8 mouse cellular contexts compared by ENCODE assay signal in the genomic region with DNA sequence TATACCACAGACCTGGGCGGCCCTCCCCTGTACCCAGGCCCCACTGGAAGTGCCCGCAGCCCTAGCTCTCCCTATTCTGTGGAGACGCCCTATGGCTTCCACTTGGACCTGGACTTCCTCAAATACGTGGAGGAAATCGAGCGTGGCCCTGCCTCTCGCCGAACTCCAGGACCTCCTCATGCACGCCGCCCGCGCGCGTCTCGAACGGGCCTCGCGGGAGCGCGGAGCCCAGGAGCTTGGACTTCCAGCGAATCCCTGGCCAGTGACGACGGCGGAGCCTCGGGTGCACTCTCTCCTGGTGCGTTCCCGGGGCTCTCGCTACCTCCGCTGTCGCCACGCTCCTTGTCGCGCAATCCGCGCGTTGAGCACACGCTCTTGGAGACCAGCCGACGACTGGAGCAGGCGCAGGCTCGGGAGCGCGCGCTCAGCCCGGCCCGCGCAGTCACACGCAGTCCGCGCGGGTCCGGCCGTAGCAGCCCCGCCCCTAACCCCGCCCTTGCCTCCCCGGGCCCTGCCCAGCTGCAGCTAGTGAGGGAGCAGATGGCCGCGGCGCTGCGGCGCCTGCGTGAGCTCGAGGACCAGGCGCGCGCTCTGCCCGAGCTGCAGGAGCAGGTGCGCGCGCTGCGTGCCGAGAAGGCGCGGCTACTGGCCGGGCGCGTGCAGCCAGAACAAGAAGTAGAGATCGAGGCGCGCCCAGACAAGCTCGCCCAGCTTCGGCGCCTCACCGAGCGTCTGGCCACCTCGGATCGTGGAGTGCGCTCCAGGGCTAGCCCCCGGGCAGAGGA. TPM values are rescaled to one million over a fixed set of nuclear protein-coding genes. Genes with fewer than 3 reads are reported as not detected.
A peak's percentile ranks its signal among the peaks of the same experiment; 100 is the strongest.
DNase-seq lines count a peak whose midpoint lies in the region; ATAC-seq and TF ChIP-seq lines count a peak whose summit lies in the region.

No protein-coding gene starts in this region.

- peak; percentile 98 for DNase-seq in MEL (ENCODE audit: low read depth, low spot score)
- peak; percentile 90 to 96 for DNase-seq in cerebellum, adult 2 months
- peak; percentile 97 for DNase-seq in forebrain, postnatal 0 days
- peak; percentile 55 for DNase-seq in layer of hippocampus, adult 9-10 months (ENCODE audit: low spot score)
- DNase-seq in ovary, postnatal 10 days (ENCODE audit: low spot score) = peak; percentile 60
- peak; percentile 76 for DNase-seq in thymus, postnatal 10 days (ENCODE audit: low spot score in 2 of 2)

- no peak for TF ChIP-seq RAD21 in MEL (IDR thresholded peaks at IDR 0.05; ENCODE audit: low read depth, low read length)

- peak overlapping the region; percentile 63 for H3K27ac ChIP-seq in MEL (ENCODE audit: control insufficient read depth, low read depth, low read length)
- peak overlapping the region; percentile 93 for H3K27ac ChIP-seq in cerebellum, adult 2 months (ENCODE audit: insufficient read depth, low read length)
- peak overlapping the region; percentile 88 for H3K27ac ChIP-seq in forebrain, postnatal 0 days (ENCODE audit: low read depth, low read length)
- peak overlapping the region; percentile 93 for H3K27ac ChIP-seq in lung, embryonic 16.5 days (ENCODE audit: low read length)

- TF ChIP-seq EP300 in MEL (IDR thresholded peaks at IDR 0.05; ENCODE audit: low read depth in 1 of 2, low read length in 2 of 2) = no peak

- peaks cover 6 to 7% of the 10 kb centered on the region in 2 experiments for H3K36me3 ChIP-seq in MEL (ENCODE audit: control insufficient read depth in 1 of 2, insufficient read depth in 2 of 2, low read length in 2 of 2)
- H3K36me3 ChIP-seq in forebrain, postnatal 0 days (ENCODE audit: insufficient read depth) = peaks cover 30% of the 10 kb centered on the region
- peaks cover 32% of the 10 kb centered on the region for H3K36me3 ChIP-seq in lung, embryonic 16.5 days (ENCODE audit: control insufficient read depth, insufficient read depth, low read length)

- H3K4me1 ChIP-seq in MEL (ENCODE audit: control insufficient read depth in 1 of 2, insufficient read depth in 2 of 2, low read length in 2 of 2) = peaks cover 0 to 8% of the 10 kb centered on the region in 2 experiments; a peak in 2 of 4 replicates
- peaks cover 8% of the 10 kb centered on the region; the same call in 1 of the 2 replicates for H3K4me1 ChIP-seq in cerebellum, adult 2 months (ENCODE audit: control insufficient read depth, insufficient read depth, low read length)
- peaks cover 10% of the 10 kb centered on the region; the same call in 1 of the 2 replicates for H3K4me1 ChIP-seq in forebrain, postnatal 0 days (ENCODE audit: insufficient read depth)
- peaks cover 19% of the 10 kb centered on the region for H3K4me1 ChIP-seq in lung, embryonic 16.5 days (replicated peaks; ENCODE audit: control insufficient read depth, insufficient read depth, low read length)

- under 1% methylated on average over 89 of the region's 89 CpGs for WGBS in cerebellum, adult 2 months
- WGBS in forebrain, postnatal 0 days = 2% methylated on average over 89 of the region's 89 CpGs
- under 1% methylated on average over 81 of the region's 89 CpGs for whole genome bisulfite sequencing in lung, embryonic 16.5 days

- peaks cover 3% of the 10 kb centered on the region; the same call in 1 of the 2 replicates for H3K79me2 ChIP-seq in MEL (ENCODE audit: control insufficient read depth, insufficient read depth, low read length, poor library complexity)

- H3K9me3 ChIP-seq in MEL (replicated peaks; ENCODE audit: insufficient read depth, low read length) = no peaks in the 10 kb centered on the region
- no peaks in the 10 kb centered on the region for H3K9me3 ChIP-seq in forebrain, postnatal 0 days (ENCODE audit: low read length)
- no peaks in the 10 kb centered on the region for H3K9me3 ChIP-seq in lung, embryonic 16.5 days (ENCODE audit: control insufficient read depth, low read length)

- peak; percentile 96 for ATAC-seq in forebrain, postnatal 0 days
- peak; percentile 76 to 81 for ATAC-seq in hematopoietic stem cell, adult 5-6 weeks (replicated peaks in 1 of 2; ENCODE audit: insufficient read depth in 1 of 2, low FRiP score in 2 of 2, low TSS enrichment in 1 of 2, low read depth in 1 of 2, poor library complexity in 2 of 2, severe bottlenecking in 2 of 2)
- peak; percentile 97 for ATAC-seq in lung, embryonic 16.5 days (ENCODE audit: low read depth)

- no peaks in the 10 kb centered on the region for H3K27me3 ChIP-seq in MEL (ENCODE audit: control insufficient read depth in 1 of 2, insufficient read depth in 2 of 2, low read length in 2 of 2)
- H3K27me3 ChIP-seq in cerebellum, adult 2 months (ENCODE audit: control insufficient read depth, insufficient read depth, low read length) = no peaks in the 10 kb centered on the region
- no peaks in the 10 kb centered on the region; the same call in 1 of the 2 replicates for H3K27me3 ChIP-seq in forebrain, postnatal 0 days (ENCODE audit: insufficient read depth, low read length)
- H3K27me3 ChIP-seq in lung, embryonic 16.5 days (ENCODE audit: control insufficient read depth, insufficient read depth, low read depth, low read length) = no peaks in the 10 kb centered on the region

- H3K4me3 ChIP-seq in MEL (ENCODE audit: control insufficient read depth in 1 of 2, insufficient read depth in 1 of 2, low read depth in 2 of 2, low read length in 2 of 2) = peak overlapping the region; percentile 69 to 77
- peak overlapping the region; percentile 81 for H3K4me3 ChIP-seq in cerebellum, adult 2 months (replicated peaks; ENCODE audit: insufficient read depth, low read depth, low read length)
- peak overlapping the region; percentile 44 for H3K4me3 ChIP-seq in forebrain, postnatal 0 days (ENCODE audit: low read depth, low read length)
- H3K4me3 ChIP-seq in lung, embryonic 16.5 days (ENCODE audit: low read length) = peak overlapping the region; percentile 59

- peak overlapping the region; percentile 86 for H3K9ac ChIP-seq in MEL (ENCODE audit: control insufficient read depth, low read depth, low read length, poor library complexity, severe bottlenecking)
- peak overlapping the region; percentile 73 for H3K9ac ChIP-seq in forebrain, postnatal 0 days
- H3K9ac ChIP-seq in lung, embryonic 16.5 days (ENCODE audit: low read length) = peak overlapping the region; percentile 80

- H3K4me2 ChIP-seq in forebrain, postnatal 0 days (ENCODE audit: low read depth) = peak overlapping the region; percentile 87
- H3K4me2 ChIP-seq in lung, embryonic 16.5 days (ENCODE audit: low read depth, low read length) = peak overlapping the region; percentile 84

- TF ChIP-seq POLR2A in MEL (IDR thresholded peaks at IDR 0.05; ENCODE audit: control insufficient read depth in 1 of 2, insufficient read depth in 1 of 2, low read depth in 1 of 2, low read length in 2 of 2, poor library complexity in 1 of 2) = peak; percentile 44 to 87; a peak in 2 of 4 replicates
- peak; percentile 86 for TF ChIP-seq POLR2A in cerebellum, adult 2 months (IDR thresholded peaks at IDR 0.05; ENCODE audit: borderline replicate concordance, insufficient read depth, low read length)

- no peak for TF ChIP-seq CTCF in MEL (IDR thresholded peaks at IDR 0.05 in 2 of 3, conservative IDR thresholded peaks at IDR 0.05 in 1 of 3; ENCODE audit: control insufficient read depth in 1 of 3, insufficient read depth in 1 of 3, low read depth in 2 of 3, low read length in 3 of 3, poor library complexity in 1 of 3, severe bottlenecking in 1 of 3)
- TF ChIP-seq CTCF in cerebellum, adult 2 months (IDR thresholded peaks at IDR 0.05; ENCODE audit: borderline replicate concordance, insufficient read depth, low read depth, low read length) = no peak
- no peak for TF ChIP-seq CTCF in forebrain, postnatal 0 days (IDR thresholded peaks at IDR 0.05; ENCODE audit: low read depth)

RNA-seq across cellular contexts. Expression of gene Rps28, which starts 7.0 kb away (rescaled TPM):
- 3,378 and 3,556 TPM in 2 replicates for total RNA-seq in MEL (2012; rRNA removed)
- 1,000 to 10,000 TPM in 1 of 2 experiments, 100 to 1,000 TPM in 1; 994 to 2,154 TPM for polyA plus RNA-seq in MEL (2012; ENCODE audit: insufficient read depth in 1 of 2, insufficient read length in 2 of 2, low read depth in 1 of 2, low replicate concordance in 2 of 2, missing spikeins in 1 of 2)
- 471 and 493 TPM in 2 replicates for polyA plus RNA-seq in cerebellum, adult 2 months (2012; rRNA removed)
- total RNA-seq in forebrain, postnatal 0 days (2014; rRNA removed) = 589 and 1,055 TPM in 2 replicates
- 603 and 823 TPM in 2 replicates for polyA plus RNA-seq in forebrain, postnatal 0 days (2015; fragmentation: Nextera tagmentation; extraction: Ambion mirVana)
- total RNA-seq in hematopoietic stem cell, adult 5-6 weeks (2017) = 2,029 and 3,129 TPM in 2 replicates
- polyA plus RNA-seq in lung, embryonic 16.5 days (2015; fragmentation: Nextera tagmentation; extraction: Ambion mirVana) = 929 and 1,039 TPM in 2 replicates

RNA-seq across cellular contexts. Expression of gene Ndufa7, which starts 7.0 kb away (rescaled TPM):
- 359 and 370 TPM in 2 replicates for total RNA-seq in MEL (2012; rRNA removed)
- polyA plus RNA-seq in MEL (2012; ENCODE audit: insufficient read depth in 1 of 2, insufficient read length in 2 of 2, low read depth in 1 of 2, low replicate concordance in 2 of 2, missing spikeins in 1 of 2) = 100 to 1,000 TPM in 1 of 2 experiments, not detected in 1; 326 TPM
- polyA plus RNA-seq in cerebellum, adult 2 months (2012; rRNA removed) = 341 and 361 TPM in 2 replicates
- total RNA-seq in forebrain, postnatal 0 days (2014; rRNA removed) = 258 and 291 TPM in 2 replicates
- 529 and 626 TPM in 2 replicates for polyA plus RNA-seq in forebrain, postnatal 0 days (2015; fragmentation: Nextera tagmentation; extraction: Ambion mirVana)
- 123 and 126 TPM in 2 replicates for total RNA-seq in hematopoietic stem cell, adult 5-6 weeks (2017)
- polyA plus RNA-seq in lung, embryonic 16.5 days (2015; fragmentation: Nextera tagmentation; extraction: Ambion mirVana) = 482 and 489 TPM in 2 replicates

RNA-seq across cellular contexts. Expression of gene Kank3, which starts 7.1 kb away (rescaled TPM):
- total RNA-seq in MEL (2012; rRNA removed) = 5.0 and 5.2 TPM in 2 replicates
- 1 to 10 TPM in 1 of 2 experiments, not detected in 1; 5.5 TPM for polyA plus RNA-seq in MEL (2012; ENCODE audit: insufficient read depth in 1 of 2, insufficient read length in 2 of 2, low read depth in 1 of 2, low replicate concordance in 2 of 2, missing spikeins in 1 of 2)
- 52.1 and 59.5 TPM in 2 replicates for polyA plus RNA-seq in cerebellum, adult 2 months (2012; rRNA removed)
- 36.5 and 42.7 TPM in 2 replicates for total RNA-seq in forebrain, postnatal 0 days (2014; rRNA removed)
- 35.8 and 43.4 TPM in 2 replicates for polyA plus RNA-seq in forebrain, postnatal 0 days (2015; fragmentation: Nextera tagmentation; extraction: Ambion mirVana)
- total RNA-seq in hematopoietic stem cell, adult 5-6 weeks (2017) = 7.6 and 12.8 TPM in 2 replicates
- 78.8 and 89.6 TPM in 2 replicates for polyA plus RNA-seq in lung, embryonic 16.5 days (2015; fragmentation: Nextera tagmentation; extraction: Ambion mirVana)

RNA-seq across cellular contexts. Expression of gene Cd320, which starts 25.5 kb away (rescaled TPM):
- total RNA-seq in MEL (2012; rRNA removed) = 38.5 and 48.5 TPM in 2 replicates
- polyA plus RNA-seq in MEL (2012; ENCODE audit: insufficient read depth in 1 of 2, insufficient read length in 2 of 2, low read depth in 1 of 2, low replicate concordance in 2 of 2, missing spikeins in 1 of 2) = 10 to 100 TPM in 1 of 2 experiments, not detected in 1; 45.6 TPM
- polyA plus RNA-seq in cerebellum, adult 2 months (2012; rRNA removed) = 34.4 and 34.7 TPM in 2 replicates
- total RNA-seq in forebrain, postnatal 0 days (2014; rRNA removed) = 17.2 and 27.5 TPM in 2 replicates
- polyA plus RNA-seq in forebrain, postnatal 0 days (2015; fragmentation: Nextera tagmentation; extraction: Ambion mirVana) = 50.3 and 53.6 TPM in 2 replicates
- total RNA-seq in hematopoietic stem cell, adult 5-6 weeks (2017) = 11.3 and 22.1 TPM in 2 replicates
- polyA plus RNA-seq in lung, embryonic 16.5 days (2015; fragmentation: Nextera tagmentation; extraction: Ambion mirVana) = 63.4 and 67.1 TPM in 2 replicates

RNA-seq across cellular contexts. Expression of gene Angptl4, which starts 35.7 kb away (rescaled TPM):
- 11.7 and 13.5 TPM in 2 replicates for total RNA-seq in MEL (2012; rRNA removed)
- 10 to 100 TPM in 1 of 2 experiments, not detected in 1; 15.8 TPM for polyA plus RNA-seq in MEL (2012; ENCODE audit: insufficient read depth in 1 of 2, insufficient read length in 2 of 2, low read depth in 1 of 2, low replicate concordance in 2 of 2, missing spikeins in 1 of 2)
- polyA plus RNA-seq in cerebellum, adult 2 months (2012; rRNA removed) = 1.6 and 1.9 TPM in 2 replicates
- total RNA-seq in forebrain, postnatal 0 days (2014; rRNA removed) = 13.2 and 17.2 TPM in 2 replicates
- 24.4 and 25.2 TPM in 2 replicates for polyA plus RNA-seq in forebrain, postnatal 0 days (2015; fragmentation: Nextera tagmentation; extraction: Ambion mirVana)
- 5.6 and 6.6 TPM in 2 replicates for total RNA-seq in hematopoietic stem cell, adult 5-6 weeks (2017)
- polyA plus RNA-seq in lung, embryonic 16.5 days (2015; fragmentation: Nextera tagmentation; extraction: Ambion mirVana) = 46.1 and 48.3 TPM in 2 replicates

Comparison
In these comparisons a context has a peak if more than half of its experiments do, and no peak if none do; other contexts are left out.
1. Peak in every context shown above with its lines: DNase-seq, ATAC-seq, H3K4me3 ChIP-seq and H3K27ac ChIP-seq.